Mouse (Mus musculus) macrophage (primary cell): Measurements from ENCODE around the gene Irf5. TPM values are rescaled to one million over a fixed set of nuclear protein-coding genes. Genes with fewer than 3 reads are reported as not detected.
"Not testable (repeated sequence)": the region's sequence is repeated elsewhere in the genome, so short reads cannot be mapped to it uniquely, and the experiment has no call there.

Source experiments
- H3K27ac ChIP-seq: fragments of 350-480 bp; formaldehyde crosslinking; 2 replicates; pipeline ENCODE4 v1.9.0; 2021
- H3K36me3 ChIP-seq: fragments of 350-480 bp; formaldehyde crosslinking; 2 replicates; pipeline ENCODE4 v1.9.0; 2021; ENCODE audit errors: inconsistent target
- H3K4me3 ChIP-seq: fragments of 350-480 bp; formaldehyde crosslinking; 2 replicates; pipeline ENCODE4 v1.9.0; 2021; ENCODE audit errors: inconsistent target
- H3K79me2 ChIP-seq: fragments of 350-480 bp; formaldehyde crosslinking; 2 replicates; pipeline ENCODE4 v1.9.0; 2021; ENCODE audit errors: inconsistent target
- WGBS: methylation state at CpG from one replicate; pipeline ENCODE4 v1.1.7; 2026; ENCODE audit warnings: inconsistent platforms; ENCODE audit not compliant: missing documents; 5-methylcytosine and 5-hydroxymethylcytosine counted together
- polyA plus RNA-seq: library from polyadenylated mRNA; stranded (reverse); fragments of 250-400 nt; gene quantifications from 3 replicates; pipeline ENCODE4 v1.2.4, GENCODE M21; 2018; ENCODE audit warnings: inconsistent platforms

Irf5 gene
- polyA plus RNA-seq, 1 experiment from 2014 or later: 204 TPM

DNA sequence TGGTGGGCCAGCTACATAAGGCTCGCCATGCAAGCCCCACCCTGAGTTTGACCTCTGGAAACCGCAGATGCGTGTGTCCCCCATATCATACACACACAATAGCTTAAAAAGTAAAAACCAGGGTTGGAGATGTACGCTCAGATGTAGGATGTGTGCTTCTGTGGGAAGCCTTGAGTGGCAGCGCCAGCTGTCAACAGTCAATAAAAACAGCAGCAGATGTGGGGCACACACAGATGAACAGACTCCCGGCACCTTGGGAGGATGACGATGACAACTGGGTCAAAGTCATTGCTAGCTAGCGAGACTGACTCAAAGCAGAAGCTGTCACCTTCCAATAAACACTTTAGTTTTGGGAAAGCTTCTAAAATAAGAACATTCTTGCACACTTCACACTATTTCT lies 13.1 kb downstream of the Irf5 start:
- Histone ChIP-seq H3K79me2 (peaks cover 17% of the 10 kb centered on the region; the same call in 1 of the 2 replicates), H3K27ac (no peak overlapping the region), H3K4me3 (no peak overlapping the region), H3K36me3 (peaks cover 45% of the 10 kb centered on the region)
- WGBS: 96% methylated on average over 8 of the region's 8 CpGs

DNA sequence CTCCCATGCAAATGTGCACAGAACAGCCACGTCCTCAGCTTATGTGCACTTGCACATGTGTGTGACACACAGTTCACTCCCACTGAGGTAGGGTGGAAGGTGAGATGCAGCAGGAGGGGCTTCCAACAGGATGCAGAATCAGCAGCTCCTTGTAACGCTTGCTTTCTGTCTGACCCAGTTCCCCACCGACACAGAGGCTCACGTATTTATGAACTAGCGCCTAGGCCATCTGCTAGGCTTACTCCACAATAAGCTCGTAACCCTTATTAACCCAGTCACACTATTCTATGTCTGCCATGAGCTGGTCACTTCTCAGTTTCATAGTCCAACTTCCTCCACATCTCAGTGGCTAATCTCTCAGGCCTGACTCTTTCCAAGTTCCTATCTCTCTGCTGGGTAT lies 13.8 kb downstream of the Irf5 start:
- WGBS: 72% methylated on average over 6 of the region's 6 CpGs
- Histone ChIP-seq H3K79me2 (peaks cover 10% of the 10 kb centered on the region; the same call in 1 of the 2 replicates), H3K36me3 (peaks cover 44% of the 10 kb centered on the region), H3K27ac (no peak overlapping the region), H3K4me3 (no peak overlapping the region)

DNA sequence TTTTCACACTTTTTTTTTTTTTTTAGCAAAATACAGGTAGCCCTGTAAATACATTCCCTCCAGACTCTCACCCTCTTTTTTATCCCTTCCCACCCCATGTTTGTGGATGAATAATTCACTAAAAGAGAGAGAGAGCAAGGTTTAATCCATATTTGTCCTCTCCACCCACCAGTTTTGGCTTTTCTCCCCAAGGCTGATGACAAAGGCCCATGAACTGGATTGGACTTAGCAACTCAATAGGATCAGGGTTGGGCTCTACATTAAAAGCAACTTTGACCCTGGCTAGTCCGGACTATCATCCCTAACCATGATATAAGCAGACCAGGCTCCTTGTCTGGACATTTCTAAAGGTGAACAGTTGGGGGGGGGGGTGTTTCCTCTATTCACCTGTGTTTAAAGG lies 14.5 kb downstream of the Irf5 start:
- 100% methylated on average over 1 of the region's 1 CpGs for WGBS
- H3K27ac ChIP-seq: no peak overlapping the region
- peaks cover 3% of the 10 kb centered on the region; the same call in 1 of the 2 replicates for H3K79me2 ChIP-seq
- H3K36me3 ChIP-seq: peaks cover 44% of the 10 kb centered on the region
- no peak overlapping the region for H3K4me3 ChIP-seq

DNA sequence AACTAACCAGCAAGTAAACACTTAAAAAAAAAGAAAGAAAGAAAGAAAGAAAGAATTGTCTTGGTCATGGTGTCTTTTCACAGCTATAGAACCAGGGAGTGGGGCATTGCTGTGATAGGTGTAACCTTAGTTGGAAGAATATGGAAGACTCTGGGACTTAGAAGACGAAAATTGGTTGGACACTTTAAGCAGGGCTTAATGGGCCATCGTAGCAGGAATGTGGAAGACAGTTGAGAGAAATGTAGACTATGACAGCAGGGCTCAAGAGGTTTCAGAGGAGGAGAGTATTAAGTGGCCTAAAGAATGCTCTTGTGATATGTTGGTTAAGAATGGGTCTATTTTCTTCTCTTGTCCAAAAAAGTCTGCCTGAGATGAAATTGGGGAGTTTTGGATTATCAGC lies 19.2 kb downstream of the Irf5 start:
- H3K36me3 ChIP-seq: peaks cover 59% of the 10 kb centered on the region
- no peak overlapping the region for H3K4me3 ChIP-seq
- 84% methylated on average over 2 of the region's 2 CpGs for WGBS
- H3K27ac ChIP-seq: no peak overlapping the region
- H3K79me2 ChIP-seq: no peaks in the 10 kb centered on the region

DNA sequence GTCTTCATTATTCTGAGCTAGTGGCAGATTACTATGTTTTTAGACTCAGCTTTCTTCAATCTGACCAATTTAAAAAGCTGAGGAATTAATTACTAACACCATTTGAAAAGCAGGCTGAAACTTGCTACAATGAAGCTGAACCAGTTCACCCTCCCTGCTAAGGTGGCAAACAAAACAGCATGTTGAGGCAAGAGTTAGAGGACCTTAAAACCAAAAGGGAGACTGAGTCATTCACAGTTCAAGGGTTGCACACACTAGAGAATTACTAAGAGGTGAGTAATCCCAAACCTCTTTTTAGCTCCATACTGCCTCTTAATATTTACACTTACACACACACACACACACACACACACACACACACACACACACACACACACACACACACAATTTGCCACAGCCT lies 21.2 kb downstream of the Irf5 start:
- no peak overlapping the region for H3K27ac ChIP-seq
- peaks cover 63% of the 10 kb centered on the region for H3K36me3 ChIP-seq
- no peaks in the 10 kb centered on the region for H3K79me2 ChIP-seq
- no peak overlapping the region for H3K4me3 ChIP-seq

DNA sequence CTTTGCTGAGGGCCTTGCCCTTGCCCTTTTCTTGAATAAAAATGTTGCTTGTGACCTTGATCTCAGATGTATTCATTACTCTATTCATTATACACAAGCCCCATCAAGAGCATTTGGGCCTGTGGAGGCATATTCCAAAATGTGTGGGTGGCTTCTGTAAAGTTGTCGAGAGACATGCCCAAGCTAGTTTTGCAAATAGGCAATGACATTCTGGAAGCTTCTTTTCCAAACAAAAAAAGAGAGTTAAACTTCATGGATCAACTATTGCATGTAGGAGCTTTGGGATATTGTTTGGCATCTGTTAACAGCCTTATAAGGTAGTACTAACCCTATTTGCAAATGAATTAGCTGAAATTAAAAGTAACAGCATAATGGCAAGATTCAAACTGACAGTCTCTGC lies 21.7 kb downstream of the Irf5 start:
- H3K4me3 ChIP-seq: no peak overlapping the region
- no peaks in the 10 kb centered on the region for H3K79me2 ChIP-seq
- H3K27ac ChIP-seq: no peak overlapping the region
- WGBS: 100% methylated on average over 1 of the region's 1 CpGs
- peaks cover 65% of the 10 kb centered on the region for H3K36me3 ChIP-seq

DNA sequence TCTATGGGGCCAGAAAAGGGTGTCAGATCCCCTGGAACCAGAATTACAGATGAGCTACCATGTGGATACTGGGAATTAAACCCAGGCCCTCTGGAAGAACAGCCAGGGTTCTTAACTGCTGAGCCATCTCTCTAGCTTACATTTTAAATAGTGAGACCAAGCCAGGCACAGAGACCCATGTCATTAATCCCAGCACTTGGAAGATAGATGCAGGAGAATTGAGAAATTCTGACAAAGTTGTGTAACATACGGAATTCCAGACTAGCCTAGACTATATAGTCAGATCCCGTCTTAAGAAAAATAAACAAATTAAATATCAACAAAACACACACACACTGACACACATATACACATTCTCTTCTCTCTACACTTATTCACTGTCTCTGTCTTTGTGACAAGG lies 26.1 kb downstream of the Irf5 start:
- H3K36me3 ChIP-seq: peaks cover 68% of the 10 kb centered on the region
- H3K27ac ChIP-seq: no peak overlapping the region
- H3K4me3 ChIP-seq: no peak overlapping the region
- WGBS: 94% methylated on average over 2 of the region's 2 CpGs
- no peaks in the 10 kb centered on the region for H3K79me2 ChIP-seq

DNA sequence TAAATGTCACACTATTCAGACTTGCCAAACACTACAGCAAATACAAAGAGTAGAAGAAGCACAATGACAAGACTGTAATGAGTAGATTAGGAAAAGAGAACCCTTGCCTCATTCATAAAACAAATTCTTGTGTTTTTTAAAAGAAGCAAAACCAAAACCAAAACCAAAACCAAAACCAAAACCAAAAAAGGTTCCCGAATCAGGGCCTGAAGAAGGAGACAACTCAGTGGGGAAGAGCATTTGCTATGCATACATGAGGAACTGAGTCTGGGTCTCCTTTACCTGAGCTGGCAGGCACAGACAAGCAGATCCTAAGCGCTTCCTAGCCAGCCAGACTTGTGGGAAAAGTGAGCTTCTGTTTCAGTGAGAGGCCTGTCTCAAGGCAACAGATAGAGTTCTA lies 30.7 kb downstream of the Irf5 start:
- H3K27ac ChIP-seq: no peak overlapping the region
- no peak overlapping the region for H3K4me3 ChIP-seq
- WGBS: 63% methylated on average over 2 of the region's 2 CpGs
- H3K36me3 ChIP-seq: peaks cover 69% of the 10 kb centered on the region
- H3K79me2 ChIP-seq: no peaks in the 10 kb centered on the region

DNA sequence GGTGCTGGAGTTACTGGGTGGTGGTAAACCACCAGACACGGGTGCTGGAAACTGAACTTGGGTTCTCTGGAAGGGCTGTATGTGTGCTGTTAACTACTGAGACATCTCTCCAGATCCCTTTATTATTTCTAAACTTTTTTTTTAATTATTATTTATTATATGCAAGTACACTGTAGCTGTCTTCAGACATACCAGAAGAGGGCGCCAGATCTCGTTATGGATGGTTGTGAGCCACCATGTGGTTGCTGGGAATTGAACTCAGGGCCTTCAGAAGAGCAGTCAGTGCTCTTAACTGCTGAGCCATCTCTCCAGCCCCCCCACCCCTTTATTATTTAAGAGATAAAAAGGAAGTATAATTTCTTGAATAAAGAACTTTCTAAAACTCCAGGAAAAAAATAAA lies 50.0 kb downstream of the Irf5 start:
- H3K79me2 ChIP-seq, H3K4me3 ChIP-seq, H3K27ac ChIP-seq: not testable (repeated sequence)
- peaks cover 73% of the 10 kb centered on the region for H3K36me3 ChIP-seq
- WGBS: 93% methylated on average over 3 of the region's 3 CpGs

DNA sequence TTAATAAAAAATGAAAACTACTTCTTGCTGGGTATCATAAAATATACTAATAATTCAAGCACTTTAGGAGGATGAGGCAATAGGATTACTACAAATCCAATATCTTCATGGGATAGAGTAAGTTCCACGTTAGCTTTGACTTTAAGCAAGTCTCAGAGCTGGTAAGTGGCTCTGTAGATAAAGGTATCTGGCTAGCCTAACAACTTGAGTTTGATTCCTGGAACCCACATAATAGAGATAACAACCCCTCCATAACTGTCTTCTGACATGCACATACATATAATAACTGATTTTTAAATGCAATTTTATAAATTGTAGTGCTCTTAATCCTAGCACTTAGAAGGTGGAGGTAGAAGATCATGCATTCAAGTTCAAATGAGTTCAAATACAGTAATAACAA lies 54.3 kb downstream of the Irf5 start:
- H3K27ac ChIP-seq: no peak overlapping the region
- WGBS: 100% methylated on average over 1 of the region's 1 CpGs
- H3K36me3 ChIP-seq: peaks cover 48% of the 10 kb centered on the region
- no peaks in the 10 kb centered on the region for H3K79me2 ChIP-seq
- no peak overlapping the region for H3K4me3 ChIP-seq

DNA sequence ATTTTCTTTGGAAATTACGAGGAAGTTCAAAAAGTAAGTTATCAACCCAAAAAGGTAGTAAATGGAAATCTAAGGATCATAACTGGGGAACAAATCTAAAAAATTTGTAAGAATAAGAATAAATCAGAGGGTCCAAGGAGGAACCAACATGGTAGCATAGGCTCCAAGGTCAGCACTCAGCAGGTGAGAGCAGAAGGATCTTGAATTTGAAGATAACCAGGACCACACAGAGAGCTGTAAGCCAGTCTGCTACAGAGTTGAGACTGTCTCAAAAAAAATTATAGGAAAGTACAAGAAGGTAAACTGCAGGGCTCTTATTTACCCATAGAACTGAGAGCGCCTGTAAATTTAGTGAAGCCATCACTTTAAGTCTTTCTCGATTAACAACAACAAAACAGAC lies 54.8 kb downstream of the Irf5 start:
- WGBS: 88% methylated on average over 3 of the region's 3 CpGs
- Histone ChIP-seq H3K36me3 (peaks cover 51% of the 10 kb centered on the region), H3K79me2 (no peaks in the 10 kb centered on the region), H3K27ac (no peak overlapping the region), H3K4me3 (no peak overlapping the region)

Other genes starting within 250 kb of the Irf5 start
- gene Fam71f2, start 247.0 kb upstream of the Irf5 start, polyA plus RNA-seq: not detected in 3 replicates
- not detected in 3 replicates for gene Fam71f1, start 207.5 kb upstream of the Irf5 start, polyA plus RNA-seq
- 51.7 to 126 TPM (median 107 TPM) in 3 replicates for gene Calu, start 178.6 kb upstream of the Irf5 start, polyA plus RNA-seq
- not detected in 3 replicates for gene Opn1sw, start 138.2 kb upstream of the Irf5 start, polyA plus RNA-seq
- not detected in 3 replicates for gene Ccdc136, start 130.3 kb upstream of the Irf5 start, polyA plus RNA-seq
- gene Flnc, start 93.4 kb upstream of the Irf5 start, polyA plus RNA-seq: not detected in 3 replicates
- 222 to 392 TPM (median 370 TPM) in 3 replicates for gene Atp6v1f, start 58.9 kb upstream of the Irf5 start, polyA plus RNA-seq
- not detected in 3 replicates for gene Atp6v1fnb, start 55.2 kb upstream of the Irf5 start, polyA plus RNA-seq
- 0.28 TPM in 1 of 3 replicates, not detected in the others for gene Kcp, start 18.7 kb upstream of the Irf5 start, polyA plus RNA-seq
- gene Tnpo3, start 83.3 kb downstream of the Irf5 start, polyA plus RNA-seq: 34.8 to 52.7 TPM (median 51.8 TPM) in 3 replicates
- 0.90 to 9.9 TPM (median 1.4 TPM) in 3 replicates for gene Tspan33, start 167.6 kb downstream of the Irf5 start, polyA plus RNA-seq
- gene Smo, start 208.9 kb downstream of the Irf5 start, polyA plus RNA-seq: 0.36 to 7.0 TPM (median 2.7 TPM) in 3 replicates
- gene Ahcyl2, start 241.4 kb downstream of the Irf5 start, polyA plus RNA-seq: 30.8 to 43.0 TPM (median 32.9 TPM) in 3 replicates